Mouse (Mus musculus) spleen, postnatal 4 days (tissue): ENCODE data around the gene H3f3b.
"Not testable (repeated sequence)": the region's sequence is repeated elsewhere in the genome, so short reads cannot be mapped to it uniquely, and the experiment has no call there.

Source experiments
- DNase-seq, 2 experiments: peaks; one replicate each; pipeline ENCODE4 v3.0.0; 2022; ENCODE audit warnings: low spot score in 2 of 2

H3f3b gene

DNA sequence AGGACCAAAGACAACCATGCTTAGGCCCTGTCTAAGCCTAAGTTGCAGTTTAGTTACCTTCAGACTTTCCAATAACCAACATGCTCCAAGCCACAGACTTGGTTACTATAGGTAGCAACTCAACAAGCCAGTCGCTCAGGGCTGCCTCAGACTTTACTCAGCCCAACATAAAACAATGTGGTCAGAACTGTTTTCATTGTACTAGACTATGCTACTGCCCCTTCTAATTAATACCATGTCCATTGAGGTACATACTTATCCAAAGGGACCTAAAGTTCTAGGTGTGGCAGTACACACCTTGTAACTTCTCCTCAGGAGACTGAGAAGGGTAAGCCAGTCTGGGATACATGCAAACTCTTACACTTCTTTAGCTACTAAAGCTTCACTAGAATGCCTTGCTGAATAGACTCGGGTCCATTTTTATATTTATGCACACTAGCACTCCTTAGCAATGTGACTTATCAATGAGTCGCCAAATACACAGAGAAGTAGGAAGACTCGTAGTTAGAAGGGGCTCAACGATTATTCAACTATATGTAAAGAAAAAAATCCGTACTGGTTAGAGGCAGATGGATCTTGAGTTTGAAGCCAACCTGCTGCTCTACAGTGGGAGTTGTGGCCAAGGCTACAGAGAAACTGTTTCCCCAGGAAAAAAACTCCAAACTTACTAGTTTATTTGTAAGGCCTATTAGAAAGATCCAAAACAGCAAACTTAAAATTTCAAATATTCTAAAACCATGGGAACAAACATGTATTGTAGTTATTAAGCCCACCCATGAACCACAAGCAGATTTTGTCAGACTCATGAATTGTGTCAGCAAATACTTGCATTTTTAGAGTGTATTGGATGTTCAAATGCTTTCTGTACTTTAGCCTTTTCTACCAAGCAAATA lies 6.2 kb downstream of the H3f3b start:
- no peak for DNase-seq

DNA sequence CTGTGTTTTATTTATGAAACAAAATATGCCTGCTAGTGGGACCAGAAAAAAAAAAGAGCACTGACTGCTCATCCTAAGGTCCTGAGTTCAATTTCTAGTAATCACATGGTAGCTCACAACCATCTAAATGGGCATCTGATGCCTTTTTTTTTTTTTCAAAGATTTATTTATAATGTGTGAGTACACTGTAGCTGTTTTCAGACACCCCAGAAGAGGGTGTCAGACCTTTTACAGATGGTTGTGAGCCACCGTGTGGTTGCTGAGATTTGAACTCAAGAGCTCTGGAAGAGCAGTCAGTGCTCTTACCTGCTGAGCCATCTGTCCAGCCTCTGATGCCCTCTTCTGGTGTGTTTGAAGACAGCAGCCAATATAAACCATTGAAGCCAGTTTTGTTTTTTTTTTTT lies 7.2 kb downstream of the H3f3b start:
- DNase-seq, result no peak

DNA sequence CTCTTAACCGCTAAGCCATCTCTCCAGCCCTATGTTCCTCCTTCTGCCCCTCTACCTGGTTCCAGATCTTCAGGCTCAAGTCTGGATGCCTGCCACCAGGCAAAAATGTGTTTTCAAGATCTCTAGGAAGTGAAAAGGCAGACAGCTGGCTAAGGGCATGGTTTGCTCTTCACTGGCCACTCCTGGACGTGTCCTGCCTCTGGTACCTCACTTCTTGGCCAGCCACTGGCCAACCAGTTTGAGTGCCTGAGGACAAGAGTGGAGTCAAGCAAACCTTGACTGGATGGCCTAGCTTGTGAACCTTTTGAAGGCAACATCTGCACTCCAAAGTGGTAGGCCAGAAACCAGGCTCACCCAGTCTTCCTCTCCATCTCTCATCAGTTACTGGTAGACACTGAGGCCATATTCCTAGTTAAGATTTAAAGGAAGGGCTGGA lies 7.8 kb downstream of the H3f3b start:
- DNase-seq, result no peak

DNA sequence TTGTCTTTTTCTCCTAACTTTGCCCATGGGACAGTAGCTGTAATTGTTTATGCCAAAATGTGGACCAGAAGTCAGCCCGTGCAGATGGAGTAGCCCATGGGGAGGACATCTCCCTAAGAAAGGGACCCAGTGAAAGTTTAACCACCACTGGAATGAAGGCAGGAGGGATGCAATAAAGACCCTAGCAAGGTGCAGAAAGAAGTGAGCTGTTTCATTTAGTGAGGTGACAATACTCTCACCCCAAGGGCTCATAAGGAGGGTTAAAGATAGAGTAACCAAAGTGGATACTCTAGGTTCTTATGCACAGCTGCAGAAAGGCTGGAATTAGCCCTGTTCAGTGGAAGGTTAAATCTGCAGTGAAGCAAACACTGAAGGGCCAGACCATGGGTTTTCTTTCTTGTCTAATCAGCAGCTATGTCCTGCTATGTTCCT lies 8.4 kb downstream of the H3f3b start:
- no peak for DNase-seq

DNA sequence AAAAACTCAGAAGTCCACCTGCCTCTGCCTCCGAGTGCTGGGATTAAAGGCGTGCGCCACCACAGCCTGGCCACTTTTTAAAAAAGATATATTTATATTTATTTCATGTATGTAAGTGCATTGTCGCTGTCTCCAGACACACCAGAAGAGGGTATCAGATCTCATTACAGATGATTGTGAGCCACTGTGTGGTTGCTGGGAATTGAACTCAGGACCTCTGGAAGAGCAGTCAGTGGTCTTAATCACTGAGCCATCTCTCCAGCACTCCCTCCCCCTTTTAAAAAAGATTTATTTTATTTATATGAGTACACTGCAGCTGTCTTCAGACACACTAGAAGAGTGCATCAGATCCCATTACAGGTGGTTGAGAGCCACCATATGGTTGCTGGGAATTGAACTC lies 8.9 kb downstream of the H3f3b start:
- DNase-seq, result not testable (repeated sequence)

DNA sequence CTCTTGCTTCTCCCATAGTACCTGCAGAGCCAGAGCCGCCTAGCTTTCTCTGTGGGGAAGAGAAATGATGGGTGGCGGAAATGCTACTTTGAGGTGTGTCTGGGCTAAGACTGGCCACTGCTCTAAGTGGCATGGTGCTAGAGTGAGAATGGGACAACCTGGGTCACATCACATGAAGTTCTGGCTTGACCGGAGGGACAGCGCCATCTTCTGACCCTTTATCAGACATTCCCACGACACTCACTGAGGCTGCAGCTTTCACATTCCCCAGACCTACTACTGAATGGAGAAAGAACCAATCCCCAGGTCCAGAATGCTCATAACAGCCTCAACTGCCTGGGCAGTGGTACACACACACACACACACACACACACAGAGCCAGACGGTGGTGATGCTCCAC lies 9.7 kb downstream of the H3f3b start:
- DNase-seq, result peak in 1 of 2 experiments; percentile 51

DNA sequence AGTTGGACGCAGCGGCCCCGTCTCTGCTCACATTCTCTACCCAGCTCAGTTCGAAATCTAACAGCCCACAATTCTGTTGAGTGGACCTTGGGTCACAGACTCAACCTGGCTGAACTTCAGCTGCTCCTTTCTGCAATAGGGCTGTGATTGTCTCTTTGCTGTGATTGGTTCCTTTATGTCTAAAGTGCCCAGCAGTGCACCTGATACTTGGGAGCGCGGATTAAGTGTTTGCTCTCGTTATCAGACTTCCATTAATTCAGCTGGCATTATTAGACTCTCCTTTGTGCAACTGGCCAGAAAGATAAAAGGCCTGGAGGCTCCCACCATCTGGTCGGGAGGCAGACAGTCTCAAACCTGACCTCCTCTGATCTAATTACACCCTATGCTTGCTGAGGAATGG lies 12.9 kb downstream of the H3f3b start:
- DNase-seq, result no peak

DNA sequence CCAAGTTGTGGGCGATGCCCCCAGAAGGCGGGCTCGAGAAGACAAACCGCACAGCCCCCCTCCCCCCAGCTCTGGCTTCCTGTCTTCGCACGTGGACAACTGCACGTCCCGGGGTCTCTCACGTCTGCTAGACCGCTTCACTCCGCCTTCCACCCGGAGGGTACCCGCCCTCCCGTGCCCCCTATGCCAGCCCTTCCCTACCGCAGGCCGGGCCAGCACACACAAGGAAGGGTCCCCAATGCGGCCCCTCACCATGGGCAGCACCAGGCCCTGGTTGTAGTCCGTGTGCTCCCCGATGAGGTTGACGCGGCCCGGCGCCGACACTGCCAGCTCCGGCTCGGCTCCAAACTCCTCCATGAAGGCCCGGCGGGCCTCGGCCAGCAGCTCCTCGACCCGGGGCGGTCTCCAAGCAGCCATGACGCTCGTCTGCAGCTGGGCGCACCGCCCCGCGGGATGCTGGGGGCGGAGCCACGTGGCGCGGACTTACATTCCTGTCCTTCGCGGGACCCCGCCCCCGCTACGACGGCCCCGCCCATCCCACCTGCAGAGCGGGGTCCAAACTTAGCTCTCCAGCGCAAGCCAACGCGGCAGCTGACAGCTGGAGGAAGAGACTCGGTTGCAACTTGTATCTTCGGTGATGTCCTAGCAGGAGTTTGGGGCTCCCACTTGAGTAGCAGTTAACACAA lies 15.4 kb downstream of the H3f3b start, which contains the start of gene Galk1:
Galk1 (minus strand) TSS at position 458 of the 686 bp plus-strand sequence.
- DNase-seq, result peak; percentile 87 to 91

DNA sequence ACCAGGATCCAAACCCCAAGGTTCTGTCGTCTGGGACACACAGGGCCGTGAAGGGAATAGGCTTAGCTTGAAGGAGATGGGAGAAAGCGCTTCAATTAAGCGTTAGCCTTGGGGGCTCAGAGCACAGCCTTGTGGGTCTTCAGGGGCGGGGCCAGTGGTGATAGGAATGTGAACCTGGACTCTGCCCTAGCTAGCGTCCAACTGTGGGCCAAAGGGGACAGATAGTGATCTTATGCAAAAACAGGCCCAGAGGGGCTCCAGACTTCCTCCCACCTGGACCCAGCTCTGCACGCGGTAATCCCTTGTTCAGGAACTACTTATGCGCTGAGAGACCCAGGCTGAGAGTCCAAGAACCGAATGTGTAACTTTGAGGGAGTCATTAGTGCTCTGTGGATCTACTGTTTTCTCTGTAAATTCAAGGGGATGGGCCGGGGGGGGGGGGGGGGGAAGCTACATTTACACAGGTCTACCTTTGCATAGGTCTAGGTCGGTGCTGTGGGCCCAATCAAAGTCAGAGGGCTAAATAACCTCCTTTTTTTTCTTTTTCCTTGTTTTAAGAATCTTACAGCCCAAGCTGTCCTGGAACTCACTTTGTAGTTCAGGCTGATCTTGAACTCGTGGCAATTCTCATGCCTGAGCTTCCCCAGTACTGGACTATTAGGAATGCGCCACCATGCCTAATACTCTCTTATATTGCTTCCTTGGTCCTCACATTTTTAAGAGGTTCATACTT lies 16.1 kb downstream of the H3f3b start:
- no peak for DNase-seq

DNA sequence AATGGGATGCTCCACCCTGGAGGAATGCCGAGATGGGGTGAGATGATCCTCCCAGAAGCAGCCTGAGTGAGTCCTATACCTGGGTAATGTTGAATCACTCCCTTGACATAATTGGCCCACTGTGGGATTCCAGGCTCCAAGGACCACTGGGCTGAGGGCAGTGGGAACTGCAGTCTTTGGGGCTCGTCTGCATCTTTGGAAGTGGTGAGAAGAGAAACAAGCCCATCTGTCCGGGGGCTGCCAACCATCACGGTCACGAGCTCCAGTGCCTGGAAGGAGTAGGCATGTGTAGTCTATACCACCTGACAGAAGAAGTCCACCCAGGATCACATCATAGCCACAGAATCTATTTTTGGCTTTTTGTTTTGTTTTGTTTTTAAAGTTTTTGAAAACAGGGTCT lies 16.8 kb downstream of the H3f3b start:
- DNase-seq, result no peak

DNA sequence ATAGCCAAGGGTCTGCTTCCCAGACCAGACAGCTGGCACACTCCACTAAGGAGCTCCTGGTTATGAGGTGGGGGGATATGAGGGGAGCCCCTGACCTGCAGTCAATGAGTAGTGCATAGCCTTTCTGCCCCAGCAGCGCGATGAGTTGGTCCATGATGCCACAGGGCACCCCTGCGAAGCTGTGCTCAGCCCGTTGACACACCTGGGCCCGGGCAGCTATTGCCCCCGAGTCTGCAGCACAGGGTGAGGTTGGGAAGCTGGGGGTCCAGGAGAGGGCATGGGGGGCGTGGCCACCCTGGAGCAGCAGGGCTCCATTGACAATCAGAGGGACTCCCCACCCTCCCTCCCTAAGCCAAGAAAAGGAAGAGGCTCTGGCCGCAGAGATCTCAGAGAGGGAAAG lies 17.6 kb downstream of the H3f3b start:
- no peak for DNase-seq

DNA sequence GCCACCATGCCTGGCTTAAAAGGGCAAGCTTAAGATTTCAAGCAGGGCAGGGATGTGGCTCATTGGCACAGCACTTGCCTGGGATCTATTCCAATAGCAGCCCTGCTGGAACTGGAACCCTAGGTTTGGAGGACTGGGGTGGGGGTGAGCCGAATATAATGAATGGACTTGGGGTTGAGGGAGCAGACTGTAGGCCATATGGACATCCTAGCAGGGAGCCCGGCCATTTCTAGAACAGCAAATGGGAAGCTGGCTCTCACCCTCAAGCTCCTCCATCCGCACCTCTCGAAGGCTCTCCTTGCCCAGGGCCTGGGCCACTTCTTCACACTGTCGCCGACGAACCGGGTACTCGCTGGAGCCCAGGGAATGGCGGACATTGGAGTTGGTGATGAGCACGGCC lies 18.1 kb downstream of the H3f3b start:
- DNase-seq, result no peak

DNA sequence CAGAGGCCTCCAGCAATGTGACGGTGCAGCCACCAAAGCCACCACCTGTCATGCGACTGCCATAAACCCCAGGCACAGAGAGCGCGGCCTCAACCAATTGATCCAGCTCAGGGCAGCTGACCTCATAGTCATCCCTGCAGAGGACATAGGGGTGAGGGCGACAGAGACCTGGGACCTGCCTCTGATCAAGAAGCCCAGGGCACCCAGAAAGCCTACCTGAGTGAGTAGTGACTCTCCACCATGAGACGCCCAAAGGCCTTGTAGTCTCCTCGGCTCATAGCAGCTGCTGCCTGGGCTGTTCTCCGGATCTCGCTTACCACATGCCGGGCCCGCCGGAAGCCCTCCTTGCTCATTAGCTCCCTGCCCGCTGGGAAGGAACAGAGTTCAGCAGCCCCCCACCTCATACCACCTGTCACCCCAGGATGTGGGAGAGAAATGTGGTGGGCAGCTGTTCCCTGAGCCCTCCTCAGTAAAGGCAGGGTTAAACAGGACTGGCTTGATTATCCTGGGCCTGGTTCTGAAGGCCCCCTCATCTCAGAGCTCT lies 18.9 kb downstream of the H3f3b start:
- no peak for DNase-seq

DNA sequence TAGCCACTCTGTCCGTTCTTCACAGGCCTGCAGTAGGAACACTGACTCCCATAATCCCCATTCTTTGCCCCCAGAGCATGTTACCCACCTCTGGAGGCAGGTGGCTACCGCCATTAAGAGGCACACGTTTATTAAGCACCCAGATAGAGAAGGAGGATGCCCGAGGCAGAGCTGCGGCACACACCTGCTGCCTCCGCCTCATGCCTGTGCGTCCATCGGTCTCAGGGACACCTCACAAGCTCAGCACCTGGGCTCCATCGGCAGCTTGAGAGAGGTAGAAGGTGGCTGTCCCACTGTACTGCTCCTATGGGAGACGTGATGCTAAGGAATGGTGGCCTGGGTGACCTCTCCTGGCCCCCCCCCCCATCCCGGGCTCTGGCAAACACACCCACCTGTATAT lies 19.4 kb downstream of the H3f3b start:
- no peak for DNase-seq

DNA sequence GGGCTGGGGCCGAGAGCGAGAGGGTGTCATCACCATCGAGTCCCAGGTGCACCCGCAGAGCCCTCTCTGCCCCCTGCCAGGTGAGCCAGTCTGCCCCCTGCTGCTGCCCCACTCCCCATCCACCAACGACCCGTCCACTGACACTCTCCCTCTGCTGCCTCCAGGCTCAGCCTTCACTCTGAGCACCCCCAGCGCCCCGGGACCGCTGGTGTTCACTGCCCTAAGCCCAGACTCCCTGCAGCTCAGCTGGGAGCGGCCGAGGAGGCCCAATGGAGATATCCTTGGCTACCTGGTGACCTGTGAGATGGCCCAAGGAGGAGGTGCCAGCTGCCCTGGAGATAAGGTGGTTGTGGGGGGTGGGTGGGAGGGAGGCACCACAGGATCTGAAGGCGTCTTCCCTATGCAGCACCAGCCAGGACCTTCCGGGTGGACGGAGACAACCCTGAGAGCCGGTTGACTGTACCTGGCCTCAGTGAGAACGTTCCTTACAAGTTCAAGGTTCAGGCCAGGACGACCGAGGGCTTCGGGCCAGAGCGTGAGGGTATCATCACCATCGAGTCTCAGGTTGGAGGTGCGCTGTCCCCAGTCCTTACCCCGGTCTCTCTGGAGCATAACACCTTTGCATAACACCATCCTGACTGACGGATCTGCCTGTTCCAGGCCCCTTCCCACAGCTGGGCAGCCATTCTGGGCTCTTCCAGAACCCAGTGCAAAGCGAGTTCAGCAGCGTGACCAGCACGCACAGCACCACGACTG lies 20.5 kb downstream of the H3f3b start:
- DNase-seq, result no peak

DNA sequence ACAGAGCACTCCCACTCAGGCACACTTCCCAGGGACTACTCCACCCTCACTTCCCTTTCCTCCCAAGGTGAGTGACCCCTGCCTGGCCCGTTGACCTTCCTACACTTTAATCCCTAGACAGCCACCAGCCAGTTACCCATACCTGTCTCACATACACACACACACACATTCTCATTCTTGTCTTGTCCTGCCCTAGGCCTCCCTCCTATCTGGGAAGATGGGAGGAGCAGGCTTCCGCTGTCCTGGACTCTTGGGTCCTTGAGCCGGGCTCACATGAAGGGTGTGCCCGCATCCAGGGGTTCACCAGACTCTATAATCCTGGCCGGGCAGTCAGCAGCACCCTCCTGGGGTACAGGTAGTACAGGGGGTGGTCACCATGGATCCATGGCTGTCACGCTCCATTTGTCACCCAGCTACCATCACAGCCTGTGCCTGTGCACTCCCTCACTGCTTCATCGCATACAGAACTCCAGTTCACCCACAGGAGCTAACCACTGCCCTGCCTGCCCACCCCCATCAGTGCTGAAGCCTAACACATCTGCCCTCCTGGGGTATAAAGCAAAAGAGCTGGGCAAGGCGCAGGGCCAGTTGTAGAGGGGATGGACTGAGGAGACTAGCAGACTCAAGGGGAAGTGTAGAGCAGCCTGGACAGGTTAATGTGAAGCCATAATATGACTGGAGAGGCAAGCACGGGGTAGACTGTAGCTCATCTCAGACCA lies 21.9 kb downstream of the H3f3b start:
- no peak for DNase-seq

DNA sequence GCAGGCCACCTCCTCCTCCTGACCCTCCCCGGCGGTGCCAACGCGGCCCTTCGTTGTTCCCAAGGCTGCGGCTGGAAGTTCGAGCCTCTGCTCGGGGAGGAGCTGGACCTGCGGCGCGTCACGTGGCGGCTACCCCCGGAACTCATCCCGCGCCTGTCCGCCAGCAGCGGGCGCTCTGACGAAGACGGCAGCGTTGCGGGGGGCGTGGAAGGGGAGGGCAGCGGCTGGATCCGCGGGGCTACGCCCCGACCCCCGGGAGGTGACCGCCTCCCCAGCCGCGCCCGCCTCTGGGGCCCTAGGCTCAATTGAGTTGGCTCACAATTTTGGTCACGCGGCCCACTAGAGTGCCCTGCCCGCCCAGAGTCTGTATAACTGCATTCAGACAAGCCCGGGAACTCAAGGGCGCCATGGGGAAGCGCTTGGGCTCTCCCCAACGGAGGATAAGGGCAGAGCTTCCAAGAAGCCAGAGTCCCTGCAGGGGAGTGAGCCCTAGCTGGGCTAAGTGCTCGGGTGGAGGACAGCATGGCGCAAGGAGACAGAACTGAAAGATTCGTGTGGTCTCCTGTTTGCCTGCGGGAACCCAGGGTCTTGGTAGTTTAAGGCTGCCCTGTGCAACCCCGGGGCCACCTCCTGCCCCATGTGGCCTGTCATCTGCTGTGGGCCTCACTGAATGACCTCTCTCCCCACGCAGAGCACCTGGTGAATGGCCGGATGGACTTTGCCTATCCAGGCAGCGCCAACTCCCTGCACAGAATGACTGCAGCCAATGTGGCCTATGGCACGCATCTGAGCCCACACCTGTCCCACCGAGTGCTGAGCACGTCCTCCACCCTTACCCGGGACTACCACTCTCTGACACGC lies 22.7 kb downstream of the H3f3b start:
- DNase-seq, result peak; percentile 69 to 86

DNA sequence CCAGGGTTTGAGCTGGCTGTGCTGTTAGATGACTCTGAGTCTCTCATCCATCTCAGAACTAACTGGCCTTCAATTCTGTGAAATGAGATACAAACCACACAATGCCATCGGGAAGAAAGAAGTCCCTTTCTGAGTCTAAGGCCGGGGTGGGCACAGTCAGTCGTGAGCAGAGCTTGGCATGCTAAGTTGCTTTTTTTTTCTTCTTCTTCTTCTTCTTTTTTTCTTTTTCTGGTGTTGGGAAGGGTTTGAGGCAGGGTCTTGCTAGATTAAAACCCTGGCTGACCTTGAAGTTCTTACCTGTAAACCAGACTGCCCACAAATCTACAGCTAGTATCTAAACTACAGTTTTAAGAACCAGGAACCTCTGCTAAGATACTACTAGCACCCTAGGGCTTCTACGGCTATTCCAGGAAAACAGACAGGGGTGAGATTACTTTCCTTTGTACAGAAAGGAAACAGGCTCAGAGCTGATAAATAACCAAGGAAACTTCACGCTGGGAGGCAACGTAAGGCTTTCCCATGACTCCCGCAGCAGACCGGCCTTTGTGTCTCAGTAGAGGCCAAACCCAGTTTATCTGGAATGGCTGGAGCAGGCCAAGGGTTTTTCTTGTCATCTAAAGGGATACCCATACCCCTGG lies 23.5 kb downstream of the H3f3b start:
- no peak for DNase-seq

DNA sequence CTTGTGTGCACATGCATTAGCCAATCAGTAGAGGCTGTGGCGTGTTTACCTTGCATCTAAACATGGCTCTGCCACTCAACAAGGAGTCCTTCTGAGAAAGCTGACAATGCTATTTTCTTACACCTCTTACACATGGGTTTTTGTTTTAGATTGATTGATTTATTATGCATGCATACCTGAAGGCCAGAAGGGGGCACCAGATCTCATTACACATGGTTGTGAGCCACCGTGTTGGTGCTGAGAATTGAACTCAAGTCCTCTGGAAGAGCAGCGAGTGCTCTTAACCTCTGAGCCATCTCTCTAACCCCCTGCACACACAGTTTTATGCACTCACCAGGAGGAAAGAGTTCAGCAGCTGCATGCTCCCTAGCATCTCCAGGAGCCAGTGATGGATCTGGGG lies 24.9 kb downstream of the H3f3b start:
- no peak for DNase-seq
